In the genomic region with DNA sequence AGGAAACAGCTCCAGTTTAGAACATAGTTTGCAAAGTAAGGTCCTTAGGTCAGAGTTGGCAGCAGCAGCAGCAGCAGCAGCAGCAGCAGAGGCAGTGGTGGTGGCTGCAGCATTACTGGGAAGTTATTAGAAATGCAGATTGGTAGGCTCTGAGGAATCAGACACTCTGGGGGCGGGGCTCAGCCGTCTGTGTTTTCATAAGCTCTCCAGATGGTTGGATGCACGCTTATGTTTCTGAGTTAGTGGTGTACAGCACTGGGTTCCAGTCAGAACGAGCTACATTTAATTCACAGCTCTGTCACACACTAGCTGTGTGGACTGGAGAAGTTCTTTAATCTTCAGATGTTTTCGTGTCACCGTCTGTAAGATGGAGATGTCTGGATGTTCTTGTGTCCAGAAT, we compare ENCODE assay signal across 9 mouse cellular contexts.
DNase-seq lines count a peak whose midpoint lies in the region; ATAC-seq and TF ChIP-seq lines count a peak whose summit lies in the region.
"Had no signal": no experiment of that assay in that cellular context is flagged by ENCODE, and none has a peak within 500 bp of the region (broad histone marks: within the 10 kb centered on the region; RNA-seq: fewer than 3 reads in every experiment).

No protein-coding gene starts in this region.

- no peaks in the 10 kb centered on the region for H3K4me1 ChIP-seq in embryonic facial prominence, embryonic 11.5 days (ENCODE audit: control insufficient read depth, insufficient read depth, low read length)
- H3K4me1 ChIP-seq in midbrain, embryonic 11.5 days (ENCODE audit: control insufficient read depth, insufficient read depth, low read length), result peaks cover 7% of the 10 kb centered on the region; the same call in 1 of the 2 replicates
- H3K4me1 ChIP-seq in cerebellum, adult 2 months (ENCODE audit: control insufficient read depth, insufficient read depth, low read length), result no peaks in the 10 kb centered on the region

- no peak for TF ChIP-seq CTCF in cerebellum, adult 2 months (IDR thresholded peaks at IDR 0.05; ENCODE audit: borderline replicate concordance, insufficient read depth, low read depth, low read length)

- 51% methylated on average over 6 of the region's 6 CpGs for WGBS in embryonic facial prominence, embryonic 11.5 days
- 48% methylated on average over 6 of the region's 6 CpGs for WGBS in midbrain, embryonic 11.5 days
- 34% methylated on average over 6 of the region's 6 CpGs for WGBS in cerebellum, adult 2 months

- 0 out of 2 replicates have a peak, but pooled peaks have one; percentile 44 for ATAC-seq in embryonic facial prominence, embryonic 11.5 days (replicated peaks; ENCODE audit: insufficient number of reproducible peaks, low FRiP score, low TSS enrichment, low read depth)
- peak; percentile 93 for ATAC-seq in midbrain, embryonic 11.5 days (ENCODE audit: low FRiP score)
- no peak for ATAC-seq in CD4-positive, CD25-positive, alpha-beta regulatory T cell, adult 4 months
- ATAC-seq: Patski had no signal

- no peaks in the 10 kb centered on the region for H3K9me3 ChIP-seq in embryonic facial prominence, embryonic 11.5 days (replicated peaks; ENCODE audit: control insufficient read depth, low read length)
- no peaks in the 10 kb centered on the region for H3K9me3 ChIP-seq in midbrain, embryonic 11.5 days (ENCODE audit: control insufficient read depth, low read length)

- H3K36me3 ChIP-seq in embryonic facial prominence, embryonic 11.5 days (replicated peaks; ENCODE audit: control insufficient read depth, insufficient read depth, low read depth, low read length), result no peaks in the 10 kb centered on the region
- no peaks in the 10 kb centered on the region for H3K36me3 ChIP-seq in midbrain, embryonic 11.5 days (ENCODE audit: control insufficient read depth, insufficient read depth, low read length)

- H3K9ac ChIP-seq in embryonic facial prominence, embryonic 11.5 days (replicated peaks; ENCODE audit: low read length), result no peak overlapping the region
- no peak overlapping the region for H3K9ac ChIP-seq in midbrain, embryonic 11.5 days (ENCODE audit: low read length)

- H3K27me3 ChIP-seq in embryonic facial prominence, embryonic 11.5 days (ENCODE audit: control insufficient read depth, insufficient read depth, low read length), result no peaks in the 10 kb centered on the region
- H3K27me3 ChIP-seq in midbrain, embryonic 11.5 days (ENCODE audit: control insufficient read depth, insufficient read depth, low read length), result no peaks in the 10 kb centered on the region; the same call in 1 of the 2 replicates
- no peaks in the 10 kb centered on the region; the same call in 1 of the 2 replicates for H3K27me3 ChIP-seq in cerebellum, adult 2 months (ENCODE audit: control insufficient read depth, insufficient read depth, low read length)

- H3K4me3 ChIP-seq in embryonic facial prominence, embryonic 11.5 days (ENCODE audit: low read depth, low read length), result no peak overlapping the region
- H3K4me3 ChIP-seq in midbrain, embryonic 11.5 days (ENCODE audit: low read depth, low read length), result no peak overlapping the region
- no peak overlapping the region for H3K4me3 ChIP-seq in cerebellum, adult 2 months (replicated peaks; ENCODE audit: insufficient read depth, low read depth, low read length)

- no peak overlapping the region for H3K27ac ChIP-seq in embryonic facial prominence, embryonic 11.5 days (replicated peaks; ENCODE audit: low read depth, low read length)
- no peak overlapping the region for H3K27ac ChIP-seq in midbrain, embryonic 11.5 days (ENCODE audit: low read depth, low read length)
- no peak overlapping the region for H3K27ac ChIP-seq in cerebellum, adult 2 months (ENCODE audit: insufficient read depth, low read length)

- TF ChIP-seq POLR2A in cerebellum, adult 2 months (IDR thresholded peaks at IDR 0.05; ENCODE audit: borderline replicate concordance, insufficient read depth, low read length), result no peak

- DNase-seq in NIH3T3 (ENCODE audit: low read depth), result peak; percentile 9
- DNase-seq in embryonic facial prominence, embryonic 11.5 days (ENCODE audit: low spot score), result peak; percentile 58
- DNase-seq in layer of hippocampus, adult 18-20 months (ENCODE audit: low spot score in 2 of 2), result peak; percentile 66 to 89
- peak; percentile 85 for DNase-seq in midbrain, embryonic 11.5 days (ENCODE audit: low spot score, missing footprints)
- no peak for DNase-seq in adrenal gland, postnatal 36 days
- DNase-seq in cerebellum, adult 2 months, result no peak
- no peak for DNase-seq in urinary bladder, postnatal 4 days (ENCODE audit: low spot score in 2 of 2)

- no peak overlapping the region for H3K4me2 ChIP-seq in embryonic facial prominence, embryonic 11.5 days (ENCODE audit: low read depth, low read length)
- H3K4me2 ChIP-seq in midbrain, embryonic 11.5 days, result no peak overlapping the region

Comparison
In these comparisons a context has a peak if more than half of its experiments do, and no peak if none do; other contexts are left out.
1. DNase-seq: peak in NIH3T3 (single experiment), embryonic facial prominence, embryonic 11.5 days (single experiment), layer of hippocampus, adult 18-20 months (2 of 2) and midbrain, embryonic 11.5 days (single experiment); none in adrenal gland, postnatal 36 days (0 of 2), cerebellum, adult 2 months (0 of 2) and urinary bladder, postnatal 4 days (0 of 2).